Mouse (Mus musculus): Measurements from ENCODE around the gene Fbxo21. TPM values are rescaled to one million over a fixed set of nuclear protein-coding genes. Genes with fewer than 3 reads are reported as not detected.

Fbxo21 gene
- polyA plus RNA-seq, 1 experiment: 12.9 TPM

DNA sequence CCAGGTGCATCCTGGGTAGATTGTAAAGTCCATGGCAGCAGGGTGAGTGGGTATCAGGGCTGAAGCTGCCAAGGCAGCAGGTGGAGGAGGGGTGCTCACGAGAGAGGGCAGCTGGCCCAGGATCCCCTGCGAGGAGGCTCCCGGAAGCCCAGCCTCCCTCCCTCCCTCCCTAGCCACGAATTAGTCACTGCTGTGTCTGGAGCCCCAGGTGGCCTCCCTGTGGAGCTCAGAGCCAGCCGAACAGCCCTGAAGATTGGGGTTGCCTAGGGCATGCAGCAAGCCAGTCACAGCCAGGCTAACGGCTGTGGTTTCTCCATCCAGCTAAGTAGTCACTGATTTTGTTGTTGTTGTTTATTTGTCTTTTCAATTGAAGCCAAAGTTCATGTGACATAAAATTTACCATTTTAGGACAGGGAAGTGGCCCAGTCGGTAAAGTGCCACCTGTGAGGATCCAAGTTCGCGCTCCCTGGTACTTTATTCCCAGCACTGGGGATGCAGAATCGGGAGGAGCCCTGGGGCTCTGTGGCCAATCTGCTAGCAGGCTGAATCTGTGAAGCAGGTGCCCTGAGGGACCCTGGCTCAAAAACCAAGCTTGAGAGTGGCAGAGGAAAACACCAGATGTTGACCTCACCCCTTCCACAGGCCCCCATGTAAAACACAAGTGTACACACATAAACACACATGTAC is 61.4 kb downstream of the Fbxo21 start:
- Histone ChIP-seq H3K27me3 (ENCODE audit: control insufficient read depth, insufficient read depth, low read length) (peaks cover 4% of the 10 kb centered on the region; the same call in 1 of the 2 replicates), H3K4me3 (ENCODE audit: low read depth, low read length) (no peak overlapping the region), H3K27ac (ENCODE audit: insufficient read depth, low read depth, low read length) (no peak overlapping the region), H3K4me1 (ENCODE audit: control insufficient read depth, insufficient read depth, insufficient read length, low read length) (0 out of 2 replicates have a peak, but pooled peaks cover 2% of the 10 kb centered on the region), H3K36me3 (ENCODE audit: control insufficient read depth, insufficient read depth, low read length) (no peaks in the 10 kb centered on the region)
- TF ChIP-seq POLR2A (IDR thresholded peaks at IDR 0.05; ENCODE audit: low read depth, low read length) (no peak), CTCF (IDR thresholded peaks at IDR 0.05; ENCODE audit: extremely low read depth, insufficient read length, insufficient replicate concordance, low read depth, low read length) (no peak)
- WGBS: 7% methylated on average over 10 of the region's 10 CpGs

DNA sequence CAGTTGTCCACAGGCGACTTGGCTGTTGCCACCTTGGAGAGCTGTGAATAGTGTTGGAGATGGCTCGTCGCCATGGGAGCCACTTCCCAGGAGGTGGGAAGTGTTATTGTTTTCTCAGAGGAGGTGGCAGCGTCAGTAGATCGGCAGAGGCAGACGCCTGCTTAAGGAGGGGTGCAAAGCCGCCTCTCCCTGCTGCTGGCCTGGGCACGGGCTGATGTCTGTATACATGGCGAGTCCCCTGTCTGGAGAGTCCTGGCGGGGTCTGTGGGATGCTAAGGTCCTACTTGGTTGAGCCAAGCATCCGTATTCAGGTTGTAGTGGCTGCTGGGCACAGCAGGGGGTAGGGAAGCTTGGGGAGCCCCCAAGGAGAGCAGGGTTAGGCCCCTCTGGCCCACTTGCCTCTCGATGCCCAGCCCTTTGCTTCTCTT is 62.7 kb downstream of the Fbxo21 start:
- Histone ChIP-seq H3K27ac (ENCODE audit: insufficient read depth, low read depth, low read length) (no peak overlapping the region), H3K4me3 (ENCODE audit: low read depth, low read length) (no peak overlapping the region), H3K27me3 (ENCODE audit: control insufficient read depth, insufficient read depth, low read length) (peaks cover 4% of the 10 kb centered on the region; the same call in 1 of the 2 replicates), H3K36me3 (ENCODE audit: control insufficient read depth, insufficient read depth, low read length) (no peaks in the 10 kb centered on the region), H3K4me1 (ENCODE audit: control insufficient read depth, insufficient read depth, insufficient read length, low read length) (0 out of 2 replicates have a peak, but pooled peaks cover 2% of the 10 kb centered on the region)
- WGBS: 74% methylated on average over 12 of the region's 12 CpGs
- no peak for TF ChIP-seq CTCF (IDR thresholded peaks at IDR 0.05; ENCODE audit: extremely low read depth, insufficient read length, insufficient replicate concordance, low read depth, low read length)
- TF ChIP-seq POLR2A (IDR thresholded peaks at IDR 0.05; ENCODE audit: low read depth, low read length): no peak

- H3K27ac ChIP-seq (ENCODE audit: insufficient read depth, low read depth, low read length): no peak overlapping the region
Observed at GRCm38 (mm10) chr5:118042599-118042998, 66.1 kb downstream of the Fbxo21 start.

DNA sequence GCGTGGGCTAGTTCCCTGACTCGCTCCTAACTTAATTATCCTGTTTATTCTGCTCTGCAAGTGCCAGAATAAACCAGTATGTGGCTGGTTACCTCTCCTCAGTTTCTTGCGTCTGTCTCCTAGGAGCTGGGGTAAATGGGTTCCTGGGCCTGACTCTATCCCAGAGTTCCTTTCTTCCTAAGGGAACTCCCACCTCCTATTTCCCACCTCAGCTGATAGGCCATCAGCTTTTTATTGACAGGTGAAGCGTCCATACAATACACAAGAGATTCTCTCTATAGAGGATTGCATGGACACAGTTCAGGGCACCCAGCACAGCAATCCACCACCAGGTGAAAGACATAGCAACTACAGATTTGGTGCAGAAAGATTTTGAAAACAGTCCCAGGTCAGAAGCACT is 67.2 kb downstream of the Fbxo21 start:
- WGBS: 79% methylated on average over 4 of the region's 4 CpGs

More at GRCm38 (mm10) chr5:118042599-118042998, 66.1 kb downstream of the Fbxo21 start:
- H3K4me3 ChIP-seq (ENCODE audit: low read depth, low read length): no peak overlapping the region
- TF ChIP-seq CTCF (IDR thresholded peaks at IDR 0.05; ENCODE audit: extremely low read depth, insufficient read length, insufficient replicate concordance, low read depth, low read length) (no peak), POLR2A (IDR thresholded peaks at IDR 0.05; ENCODE audit: low read depth, low read length) (no peak)
- no peaks in the 10 kb centered on the region for H3K36me3 ChIP-seq (ENCODE audit: control insufficient read depth, insufficient read depth, low read length)
- H3K27me3 ChIP-seq (ENCODE audit: control insufficient read depth, insufficient read depth, low read length): peaks cover 4% of the 10 kb centered on the region; the same call in 1 of the 2 replicates
- no peaks in the 10 kb centered on the region for H3K4me1 ChIP-seq (ENCODE audit: control insufficient read depth, insufficient read depth, insufficient read length, low read length)
- 74% methylated on average over 6 of the region's 6 CpGs for WGBS

DNA sequence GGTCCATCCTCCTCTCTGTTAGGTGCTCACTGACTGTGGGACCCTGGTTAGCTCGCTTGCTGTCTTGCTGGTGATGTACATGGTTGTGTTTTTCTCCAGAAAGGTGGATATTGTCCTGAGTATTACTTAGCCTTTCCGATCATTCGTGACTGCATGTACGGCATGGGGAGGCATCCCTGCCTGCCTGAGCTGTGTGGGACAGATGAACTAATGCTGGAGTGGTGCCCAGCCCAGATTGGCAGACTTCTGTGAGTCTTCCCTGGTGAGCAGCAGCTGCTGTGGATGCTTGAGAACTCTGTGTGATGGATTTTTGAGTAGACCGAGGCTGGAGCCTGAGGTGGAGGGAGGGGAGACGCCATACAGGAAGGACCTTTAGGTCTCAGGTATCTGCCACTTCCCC is 68.4 kb downstream of the Fbxo21 start:
- Histone ChIP-seq H3K4me1 (ENCODE audit: control insufficient read depth, insufficient read depth, insufficient read length, low read length) (no peaks in the 10 kb centered on the region; the same call in 1 of the 2 replicates), H3K27me3 (ENCODE audit: control insufficient read depth, insufficient read depth, low read length) (no peaks in the 10 kb centered on the region), H3K36me3 (ENCODE audit: control insufficient read depth, insufficient read depth, low read length) (no peaks in the 10 kb centered on the region), H3K4me3 (ENCODE audit: low read depth, low read length) (no peak overlapping the region), H3K27ac (ENCODE audit: insufficient read depth, low read depth, low read length) (no peak overlapping the region)
- TF ChIP-seq POLR2A (IDR thresholded peaks at IDR 0.05; ENCODE audit: low read depth, low read length) (no peak), CTCF (IDR thresholded peaks at IDR 0.05; ENCODE audit: extremely low read depth, insufficient read length, insufficient replicate concordance, low read depth, low read length) (no peak)
- 78% methylated on average over 6 of the region's 6 CpGs for WGBS

More for the DNA sequence above, 67.2 kb downstream of the Fbxo21 start:
- Histone ChIP-seq H3K4me3 (ENCODE audit: low read depth, low read length) (no peak overlapping the region), H3K27ac (ENCODE audit: insufficient read depth, low read depth, low read length) (no peak overlapping the region), H3K4me1 (ENCODE audit: control insufficient read depth, insufficient read depth, insufficient read length, low read length) (no peaks in the 10 kb centered on the region), H3K27me3 (ENCODE audit: control insufficient read depth, insufficient read depth, low read length) (no peaks in the 10 kb centered on the region), H3K36me3 (ENCODE audit: control insufficient read depth, insufficient read depth, low read length) (no peaks in the 10 kb centered on the region)
- TF ChIP-seq POLR2A (IDR thresholded peaks at IDR 0.05; ENCODE audit: low read depth, low read length) (no peak), CTCF (IDR thresholded peaks at IDR 0.05; ENCODE audit: extremely low read depth, insufficient read length, insufficient replicate concordance, low read depth, low read length) (no peak)

- WGBS: 40% methylated on average over 9 of the region's 9 CpGs
Observed at GRCm38 (mm10) chr5:118045385-118045784, 68.9 kb downstream of the Fbxo21 start.

GRCm38 (mm10) chr5:118047091-118047757 is 70.7 kb downstream of the Fbxo21 start:
- no peak for TF ChIP-seq CTCF (IDR thresholded peaks at IDR 0.05; ENCODE audit: extremely low read depth, insufficient read length, insufficient replicate concordance, low read depth, low read length)
- TF ChIP-seq POLR2A (IDR thresholded peaks at IDR 0.05; ENCODE audit: low read depth, low read length): no peak
- 83% methylated on average over 14 of the region's 14 CpGs for WGBS

More at GRCm38 (mm10) chr5:118045385-118045784, 68.9 kb downstream of the Fbxo21 start:
- Histone ChIP-seq H3K4me3 (ENCODE audit: low read depth, low read length) (no peak overlapping the region), H3K36me3 (ENCODE audit: control insufficient read depth, insufficient read depth, low read length) (no peaks in the 10 kb centered on the region), H3K27ac (ENCODE audit: insufficient read depth, low read depth, low read length) (no peak overlapping the region), H3K27me3 (ENCODE audit: control insufficient read depth, insufficient read depth, low read length) (no peaks in the 10 kb centered on the region), H3K4me1 (ENCODE audit: control insufficient read depth, insufficient read depth, insufficient read length, low read length) (no peaks in the 10 kb centered on the region; the same call in 1 of the 2 replicates)
- TF ChIP-seq CTCF (IDR thresholded peaks at IDR 0.05; ENCODE audit: extremely low read depth, insufficient read length, insufficient replicate concordance, low read depth, low read length): no peak
- no peak for TF ChIP-seq POLR2A (IDR thresholded peaks at IDR 0.05; ENCODE audit: low read depth, low read length)

More at GRCm38 (mm10) chr5:118047091-118047757, 70.7 kb downstream of the Fbxo21 start:
- Histone ChIP-seq H3K27ac (ENCODE audit: insufficient read depth, low read depth, low read length) (no peak overlapping the region), H3K4me3 (ENCODE audit: low read depth, low read length) (no peak overlapping the region), H3K4me1 (ENCODE audit: control insufficient read depth, insufficient read depth, insufficient read length, low read length) (no peaks in the 10 kb centered on the region; the same call in 1 of the 2 replicates), H3K27me3 (ENCODE audit: control insufficient read depth, insufficient read depth, low read length) (no peaks in the 10 kb centered on the region), H3K36me3 (ENCODE audit: control insufficient read depth, insufficient read depth, low read length) (no peaks in the 10 kb centered on the region)
